Mouse (Mus musculus) kidney, embryonic 14.5 days (tissue): ENCODE data around the gene Gm17387. TPM values are rescaled to one million over a fixed set of nuclear protein-coding genes. Genes with fewer than 3 reads are reported as not detected.
"Not testable (repeated sequence)": the region's sequence is repeated elsewhere in the genome, so short reads cannot be mapped to it uniquely, and the experiment has no call there.

Experiments
- ATAC-seq: fragments of 200-750 bp; cut with Nextera tagmentation; 2 replicates; pipeline ENCODE4 v1.8.0; 2017; ENCODE audit warnings: moderate number of reproducible peaks, mild to moderate bottlenecking, moderate TSS enrichment, moderate library complexity; ENCODE audit not compliant: low FRiP score, low TSS enrichment
- H3K27ac ChIP-seq: fragments of 300-500 bp; sonication (generic); 2 replicates; pipeline ENCODE4 v1.5.1; 2014; ENCODE audit warnings: low read depth, mild to moderate bottlenecking, low read length, moderate library complexity, mixed read lengths
- H3K27me3 ChIP-seq: fragments of 300-500 bp; sonication (generic); 2 replicates; pipeline ENCODE4 v1.6.1; 2014; ENCODE audit warnings: mild to moderate bottlenecking, low read length; ENCODE audit not compliant: control insufficient read depth, insufficient read depth
- H3K36me3 ChIP-seq: fragments of 300-500 bp; sonication (generic); 2 replicates; pipeline ENCODE4 v1.6.1; 2014; ENCODE audit warnings: low read length, mixed read lengths; ENCODE audit not compliant: control insufficient read depth, insufficient read depth
- H3K4me1 ChIP-seq: fragments of 300-500 bp; sonication (generic); 2 replicates; pipeline ENCODE4 v1.6.1; 2014; ENCODE audit warnings: low read length, mixed read lengths; ENCODE audit not compliant: control insufficient read depth, insufficient read depth
- H3K4me2 ChIP-seq: fragments of 300-500 bp; sonication (generic); replicated peaks from 2 replicates; pipeline ENCODE4 v1.6.1; 2014; ENCODE audit warnings: low read depth, mild to moderate bottlenecking, low read length
- H3K4me3 ChIP-seq: fragments of 300-500 bp; sonication (generic); 2 replicates; pipeline ENCODE4 v1.5.1; 2014; ENCODE audit warnings: mild to moderate bottlenecking, low read length
- H3K9ac ChIP-seq: fragments of 300-500 bp; sonication (generic); 2 replicates; pipeline ENCODE4 v1.6.1; 2014; ENCODE audit warnings: low read depth, mild to moderate bottlenecking, low read length, moderate library complexity
- H3K9me3 ChIP-seq: fragments of 300-500 bp; sonication (generic); 2 replicates; pipeline ENCODE4 v1.6.1; 2016; ENCODE audit warnings: low read length; ENCODE audit not compliant: control insufficient read depth
- WGBS: fragments of 180-500 bp; shearing (Covaris S2); extraction: QIAGEN DNeasy Blood & Tissue Kit; methylation state at CpG from one replicate; pipeline ENCODE4 v1.1.7; 2014; 5-methylcytosine and 5-hydroxymethylcytosine counted together
- polyA plus RNA-seq: library from polyadenylated mRNA; unstranded; fragments of >200 nt; fragmentation: Nextera tagmentation; extraction: Ambion mirVana; gene quantifications from 2 replicates; pipeline ENCODE4 v1.2.1, GENCODE M21; 2014

The Gm17387 gene
- polyA plus RNA-seq, 1 experiment from 2014 or later, result not detected

- Histone ChIP-seq H3K4me3 (no peak overlapping the region), H3K9me3 (no peaks in the 10 kb centered on the region), H3K4me1 (0 out of 2 replicates have a peak, but pooled peaks cover 3% of the 10 kb centered on the region), H3K27me3 (no peaks in the 10 kb centered on the region), H3K4me2 (no peak overlapping the region), H3K27ac (no peak overlapping the region), H3K36me3 (no peaks in the 10 kb centered on the region), H3K9ac (no peak overlapping the region)
- 62% methylated on average over 6 of the region's 6 CpGs for whole genome bisulfite sequencing
- no peak for ATAC-seq
Observed at GRCm38 (mm10) chr7:141026097-141026739, 2.7 kb upstream of the Gm17387 start.

GRCm38 (mm10) chr7:141026740-141027098 lies 2.2 kb upstream of the Gm17387 start:
- Histone ChIP-seq H3K36me3 (no peaks in the 10 kb centered on the region), H3K27ac (no peak overlapping the region), H3K4me2 (no peak overlapping the region), H3K27me3 (no peaks in the 10 kb centered on the region), H3K4me3 (no peak overlapping the region), H3K4me1 (0 out of 2 replicates have a peak, but pooled peaks cover 3% of the 10 kb centered on the region), H3K9me3 (no peaks in the 10 kb centered on the region), H3K9ac (no peak overlapping the region)
- ATAC-seq, result no peak
- 66% methylated on average over 5 of the region's 5 CpGs for WGBS

- Histone ChIP-seq H3K4me2 (no peak overlapping the region), H3K9ac (no peak overlapping the region), H3K4me3 (no peak overlapping the region), H3K36me3 (no peaks in the 10 kb centered on the region), H3K9me3 (no peaks in the 10 kb centered on the region), H3K27me3 (no peaks in the 10 kb centered on the region), H3K27ac (no peak overlapping the region), H3K4me1 (0 out of 2 replicates have a peak, but pooled peaks cover 3% of the 10 kb centered on the region)
- WGBS, result 58% methylated on average over 3 of the region's 3 CpGs
- ATAC-seq, result no peak
Observed at GRCm38 (mm10) chr7:141030390-141030789, 1.5 kb downstream of the Gm17387 start.

- Histone ChIP-seq H3K4me1 (no peaks in the 10 kb centered on the region), H3K27ac (no peak overlapping the region), H3K4me2 (no peak overlapping the region), H3K4me3 (no peak overlapping the region), H3K9me3 (no peaks in the 10 kb centered on the region), H3K36me3 (no peaks in the 10 kb centered on the region), H3K27me3 (no peaks in the 10 kb centered on the region), H3K9ac (no peak overlapping the region)
- WGBS, result 80% methylated on average over 9 of the region's 9 CpGs
- no peak for ATAC-seq
Observed at GRCm38 (mm10) chr7:141032458-141033167, 3.7 kb downstream of the Gm17387 start.

GRCm38 (mm10) chr7:141036624-141037023 lies 7.7 kb downstream of the Gm17387 start:
- H3K36me3 ChIP-seq, H3K4me1 ChIP-seq, H3K27ac ChIP-seq, H3K4me2 ChIP-seq, H3K9me3 ChIP-seq, H3K4me3 ChIP-seq, H3K27me3 ChIP-seq, ATAC-seq, H3K9ac ChIP-seq: not testable (repeated sequence)
- 87% methylated on average over 1 of the region's 2 CpGs for WGBS

- Histone ChIP-seq H3K4me3 (no peak overlapping the region), H3K9ac (no peak overlapping the region), H3K4me1 (0 out of 2 replicates have a peak, but pooled peaks cover 3% of the 10 kb centered on the region), H3K4me2 (no peak overlapping the region), H3K36me3 (no peaks in the 10 kb centered on the region), H3K27ac (no peak overlapping the region), H3K9me3 (no peaks in the 10 kb centered on the region), H3K27me3 (no peaks in the 10 kb centered on the region)
- 69% methylated on average over 20 of the region's 21 CpGs for WGBS
- no peak for ATAC-seq
Observed at GRCm38 (mm10) chr7:141038090-141039032, 9.4 kb downstream of the Gm17387 start.

- Histone ChIP-seq H3K27me3 (no peaks in the 10 kb centered on the region), H3K27ac (no peak overlapping the region), H3K9me3 (no peaks in the 10 kb centered on the region), H3K4me3 (no peak overlapping the region), H3K4me2 (no peak overlapping the region), H3K4me1 (0 out of 2 replicates have a peak, but pooled peaks cover 3% of the 10 kb centered on the region), H3K9ac (no peak overlapping the region), H3K36me3 (no peaks in the 10 kb centered on the region)
- ATAC-seq, result no peak
- 91% methylated on average over 4 of the region's 4 CpGs for WGBS
Observed at GRCm38 (mm10) chr7:141039386-141040107, 10.6 kb downstream of the Gm17387 start.

- H3K36me3 ChIP-seq, result no peaks in the 10 kb centered on the region
- peak; percentile 46; the same call in 1 of the 2 replicates for ATAC-seq
- peak overlapping the region; percentile 89 for H3K27ac ChIP-seq
- no peak overlapping the region for H3K4me2 ChIP-seq
- H3K4me1 ChIP-seq, result 0 out of 2 replicates have a peak, but pooled peaks cover 3% of the 10 kb centered on the region
- H3K9me3 ChIP-seq, result no peaks in the 10 kb centered on the region
- no peaks in the 10 kb centered on the region for H3K27me3 ChIP-seq
- 45% methylated on average over 6 of the region's 9 CpGs for WGBS
- no peak overlapping the region for H3K4me3 ChIP-seq
- 0 out of 2 replicates have a peak overlapping the region, but pooled peaks have one; percentile 28 for H3K9ac ChIP-seq
Observed at GRCm38 (mm10) chr7:141040867-141041606, 12.1 kb downstream of the Gm17387 start.
